Mouse (Mus musculus) liver, embryonic 18 days (tissue): Measurements from ENCODE around the gene Serbp1. TPM values are rescaled to one million over a fixed set of nuclear protein-coding genes. Genes with fewer than 3 reads are reported as not detected.

ENCODE experiments used
- polyA plus RNA-seq: library from polyadenylated mRNA; depleted of rRNA; stranded (reverse); fragments of >200 nt; gene quantifications from 2 replicates; pipeline ENCODE4 v1.2.3, GENCODE M21; 2012; rRNA removed

The Serbp1 gene
- 216 and 221 TPM in 2 replicates for polyA plus RNA-seq

GRCm38 (mm10) chr6:67237977-67238376 is at the start of gene Serbp1:
Gene Serbp1, plus strand, starts transcription at chr6:67238176.

Other genes starting within 250 kb of the Serbp1 start
- gene Gadd45a, start 200.7 kb upstream of the Serbp1 start, polyA plus RNA-seq, result 41.9 and 44.3 TPM in 2 replicates
- 0.35 and 0.46 TPM in 2 replicates for gene Il12rb2, start 138.0 kb downstream of the Serbp1 start, polyA plus RNA-seq